Mouse (Mus musculus) brown adipose tissue, adult 24 weeks (tissue): ENCODE measurements around the gene Nxpe4. TPM values are rescaled to one million over a fixed set of nuclear protein-coding genes. Genes with fewer than 3 reads are reported as not detected.

ENCODE experiments used
- H3K27ac ChIP-seq: fragments of 200-500 bp; replicated peaks from 2 replicates; pipeline ENCODE4 v1.5.1; 2012; ENCODE audit warnings: low read depth, mild to moderate bottlenecking, low read length
- H3K4me1 ChIP-seq: fragments of 200-500 bp; 2 replicates; pipeline ENCODE4 v1.6.1; 2012; ENCODE audit warnings: low read length, mixed read lengths; ENCODE audit not compliant: control insufficient read depth, insufficient read depth, insufficient read length
- H3K4me3 ChIP-seq: fragments of 200-500 bp; 2 replicates; pipeline ENCODE4 v1.5.1; 2012; ENCODE audit warnings: low read depth, mild to moderate bottlenecking, low read length, moderate library complexity; ENCODE audit not compliant: insufficient read depth
- polyA plus RNA-seq: library from polyadenylated mRNA; stranded (reverse); fragments of >200 nt; gene quantifications from 2 replicates; pipeline ENCODE4 v1.2.4, GENCODE M21; 2012; ENCODE audit not compliant: missing spikeins, insufficient read depth, insufficient read length

The Nxpe4 gene
- polyA plus RNA-seq, 1 experiment, result 2.8 TPM

GRCm38 (mm10) chr9:48214751-48215150 is 52.9 kb downstream of the Nxpe4 start:
- Histone ChIP-seq H3K4me3 (no peak overlapping the region), H3K4me1 (no peaks in the 10 kb centered on the region), H3K27ac (no peak overlapping the region)

DNA sequence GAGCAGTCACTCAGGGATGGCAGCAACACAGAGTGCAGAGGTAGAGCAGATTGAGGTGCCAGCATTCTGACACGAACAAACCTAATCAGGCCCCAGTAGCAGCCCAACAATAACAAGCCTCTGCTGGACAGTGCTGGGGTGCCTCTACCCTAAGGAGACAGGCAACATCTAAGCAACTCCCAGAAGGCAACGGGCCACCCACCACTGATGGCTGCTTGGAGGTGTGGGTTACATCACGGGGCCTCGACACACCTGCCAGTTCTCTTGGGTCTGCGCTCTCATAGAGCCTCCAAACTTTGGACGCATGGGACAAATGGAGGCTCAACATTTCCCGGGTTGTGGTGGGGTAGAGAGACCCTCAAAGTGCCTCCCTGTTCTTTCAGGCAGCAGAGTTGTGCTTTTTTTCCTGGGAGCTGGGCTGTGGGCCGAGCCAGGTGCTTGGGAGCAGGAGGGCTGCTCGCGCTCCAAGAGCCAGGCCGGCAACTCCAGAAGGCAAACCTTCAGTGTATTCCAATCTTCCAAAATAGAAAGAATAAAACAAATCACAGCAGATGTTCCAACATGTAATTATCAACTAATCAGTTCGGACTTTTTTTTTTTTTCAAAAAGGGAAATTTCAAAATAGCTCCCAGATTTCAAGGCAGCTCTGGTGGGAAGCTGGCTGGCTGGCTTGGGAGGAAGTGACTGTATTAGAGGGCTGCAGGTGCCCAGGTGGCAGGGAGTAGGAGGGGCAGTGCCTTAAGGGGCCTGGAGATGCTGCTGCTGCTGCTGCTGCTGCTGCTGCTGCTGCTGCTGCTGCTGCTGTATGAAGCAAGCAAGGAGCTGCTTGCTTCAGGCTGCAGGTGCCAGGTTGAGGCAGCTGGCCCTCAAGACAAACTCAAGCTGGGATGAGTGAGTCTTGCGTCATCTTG is 54.5 kb downstream of the Nxpe4 start:
- Histone ChIP-seq H3K4me3 (no peak overlapping the region), H3K27ac (no peak overlapping the region), H3K4me1 (no peaks in the 10 kb centered on the region)

- no peaks in the 10 kb centered on the region for H3K4me1 ChIP-seq
- no peak overlapping the region for H3K27ac ChIP-seq
- H3K4me3 ChIP-seq, result no peak overlapping the region
Observed at GRCm38 (mm10) chr9:48230706-48231105, 68.9 kb downstream of the Nxpe4 start.

- no peak overlapping the region for H3K27ac ChIP-seq
- H3K4me3 ChIP-seq, result no peak overlapping the region
Observed at GRCm38 (mm10) chr9:48236455-48236854, 74.6 kb downstream of the Nxpe4 start.

DNA sequence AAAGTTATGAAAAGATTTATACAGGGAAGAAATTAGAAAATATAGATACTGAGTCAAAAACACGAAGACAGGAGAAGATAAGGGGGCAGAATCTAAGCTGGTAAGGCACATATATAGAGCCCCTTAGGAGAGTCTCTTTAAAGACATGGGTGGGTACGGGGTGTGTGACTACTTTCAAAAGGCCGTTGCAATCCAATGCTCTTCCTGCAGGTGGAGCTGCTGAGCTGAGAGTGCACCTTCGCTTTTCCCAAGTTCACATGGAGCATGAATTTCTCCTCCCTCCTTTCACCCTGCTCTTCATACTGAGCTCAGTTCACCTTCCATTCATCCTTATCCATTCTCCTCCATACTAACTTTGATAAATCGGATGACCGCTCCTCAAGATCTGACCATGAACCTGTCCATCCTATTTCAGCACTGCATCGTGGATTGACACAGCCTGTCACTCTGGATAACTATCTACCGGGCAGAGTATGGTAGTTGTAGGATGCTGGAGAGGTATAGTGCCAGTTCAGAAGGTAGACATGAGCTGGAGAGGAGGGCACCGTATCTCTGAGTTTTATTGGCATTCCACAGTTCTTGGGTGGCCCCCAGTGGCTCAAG is 76.4 kb downstream of the Nxpe4 start:
- no peak overlapping the region for H3K4me3 ChIP-seq
- H3K4me1 ChIP-seq, result no peaks in the 10 kb centered on the region
- no peak overlapping the region for H3K27ac ChIP-seq

More at GRCm38 (mm10) chr9:48236455-48236854, 74.6 kb downstream of the Nxpe4 start:
- no peaks in the 10 kb centered on the region for H3K4me1 ChIP-seq

DNA sequence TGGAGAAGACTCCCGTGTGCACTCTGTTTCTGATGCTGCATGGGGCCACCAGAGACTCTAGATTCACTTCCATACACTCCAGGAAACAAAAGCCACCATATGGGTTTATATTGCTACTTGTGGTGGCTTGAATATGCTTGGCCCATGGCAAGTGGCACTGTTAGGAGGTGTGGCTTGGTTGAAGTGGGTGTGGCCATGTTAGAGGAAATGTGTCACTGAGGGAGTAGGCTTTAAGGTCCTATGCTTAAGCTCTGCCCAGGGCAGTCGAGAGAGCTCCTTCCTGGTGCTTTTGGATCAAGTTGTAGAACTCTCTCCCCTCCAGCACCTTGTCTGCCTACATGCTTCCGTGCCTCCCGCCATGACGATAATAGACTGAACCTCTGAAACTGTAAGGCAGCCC is 77.6 kb downstream of the Nxpe4 start:
- no peak overlapping the region for H3K4me3 ChIP-seq
- no peaks in the 10 kb centered on the region for H3K4me1 ChIP-seq
- H3K27ac ChIP-seq, result no peak overlapping the region

DNA sequence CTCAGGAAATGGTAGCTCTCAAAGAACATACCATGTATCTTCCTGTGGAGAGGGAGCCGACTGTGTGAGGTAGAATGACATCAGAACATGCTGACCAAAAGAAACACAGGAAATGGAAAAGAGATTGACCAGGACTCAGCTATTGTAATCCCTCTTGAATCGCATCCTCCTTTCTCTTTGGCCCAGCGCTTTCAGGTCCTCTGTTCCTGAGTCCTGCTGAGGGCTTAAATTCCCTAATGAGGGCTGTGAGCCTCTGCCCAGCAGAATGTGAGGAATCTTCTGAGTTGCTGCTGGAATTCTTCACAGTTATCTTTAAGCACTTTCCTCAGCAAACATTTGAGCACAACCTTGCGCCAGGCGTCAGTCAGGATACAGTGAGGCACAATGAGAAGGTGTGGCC is 78.6 kb downstream of the Nxpe4 start:
- Histone ChIP-seq H3K4me1 (no peaks in the 10 kb centered on the region), H3K27ac (no peak overlapping the region), H3K4me3 (no peak overlapping the region)

DNA sequence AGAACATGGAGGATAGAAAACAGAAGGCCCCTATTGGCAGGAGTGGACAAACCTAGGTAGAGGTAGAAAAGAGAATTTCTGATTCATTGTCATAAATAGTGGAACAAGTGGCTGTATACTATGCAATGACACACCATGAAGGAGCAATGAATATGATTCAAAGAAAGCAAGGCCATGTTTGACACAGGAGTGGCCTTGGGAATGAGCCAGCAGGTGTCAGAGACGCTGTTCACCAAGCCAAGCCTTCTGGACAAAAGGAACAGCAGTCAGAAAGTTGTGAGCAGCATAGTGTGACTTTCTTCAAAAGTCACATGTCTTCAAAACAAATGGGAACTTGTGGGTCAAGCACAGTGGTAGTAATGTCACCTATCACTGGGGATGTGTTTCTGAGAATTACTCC is 80.0 kb downstream of the Nxpe4 start:
- H3K27ac ChIP-seq, result no peak overlapping the region
- H3K4me3 ChIP-seq, result no peak overlapping the region
- H3K4me1 ChIP-seq, result no peaks in the 10 kb centered on the region

GRCm38 (mm10) chr9:48242756-48243155 is 80.9 kb downstream of the Nxpe4 start:
- no peaks in the 10 kb centered on the region for H3K4me1 ChIP-seq
- no peak overlapping the region for H3K27ac ChIP-seq
- no peak overlapping the region for H3K4me3 ChIP-seq

DNA sequence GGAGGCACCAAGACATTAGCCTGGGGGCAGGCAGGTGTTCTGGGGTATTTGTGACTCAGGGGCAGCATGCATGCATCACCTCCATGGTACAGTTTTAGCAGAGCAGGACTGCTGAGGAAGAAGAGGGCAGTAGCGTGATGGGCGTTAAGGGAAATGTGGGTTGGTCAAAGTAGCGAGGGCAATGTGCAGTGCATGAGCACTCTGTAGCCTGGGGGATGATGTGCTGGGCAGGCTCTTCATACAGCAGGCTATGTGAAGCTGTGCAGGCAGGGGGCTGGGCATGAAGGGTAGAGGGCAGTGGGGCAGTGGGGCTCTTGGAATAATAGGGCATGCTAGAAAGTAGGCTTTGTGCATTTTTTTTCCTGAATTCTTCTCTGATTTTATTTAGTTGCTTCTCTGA is 82.4 kb downstream of the Nxpe4 start:
- H3K27ac ChIP-seq, result no peak overlapping the region
- no peaks in the 10 kb centered on the region for H3K4me1 ChIP-seq
- H3K4me3 ChIP-seq, result no peak overlapping the region

DNA sequence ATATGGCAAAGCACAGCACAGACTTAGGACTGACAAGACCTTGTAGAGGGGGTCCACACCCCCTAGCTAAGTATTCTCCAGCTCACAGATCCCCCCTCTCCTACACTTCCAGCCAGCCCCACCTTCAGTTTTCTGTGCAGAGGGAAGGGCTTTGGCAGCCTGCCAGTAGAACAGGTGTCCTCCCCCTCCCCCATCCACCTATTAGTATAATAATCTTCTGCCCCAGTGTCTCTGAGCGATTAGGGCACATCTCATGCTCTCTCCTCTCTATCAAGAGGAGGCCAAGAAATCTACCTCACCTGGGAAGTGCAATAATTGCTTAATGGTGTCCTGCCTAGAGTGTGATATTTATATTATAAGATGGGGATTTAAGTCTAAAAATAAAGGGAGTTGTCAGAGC is 83.7 kb downstream of the Nxpe4 start:
- Histone ChIP-seq H3K27ac (no peak overlapping the region), H3K4me1 (no peaks in the 10 kb centered on the region), H3K4me3 (no peak overlapping the region)

GRCm38 (mm10) chr9:48247276-48247675 is 85.5 kb downstream of the Nxpe4 start:
- H3K4me1 ChIP-seq, result no peaks in the 10 kb centered on the region
- no peak overlapping the region for H3K4me3 ChIP-seq
- no peak overlapping the region for H3K27ac ChIP-seq

DNA sequence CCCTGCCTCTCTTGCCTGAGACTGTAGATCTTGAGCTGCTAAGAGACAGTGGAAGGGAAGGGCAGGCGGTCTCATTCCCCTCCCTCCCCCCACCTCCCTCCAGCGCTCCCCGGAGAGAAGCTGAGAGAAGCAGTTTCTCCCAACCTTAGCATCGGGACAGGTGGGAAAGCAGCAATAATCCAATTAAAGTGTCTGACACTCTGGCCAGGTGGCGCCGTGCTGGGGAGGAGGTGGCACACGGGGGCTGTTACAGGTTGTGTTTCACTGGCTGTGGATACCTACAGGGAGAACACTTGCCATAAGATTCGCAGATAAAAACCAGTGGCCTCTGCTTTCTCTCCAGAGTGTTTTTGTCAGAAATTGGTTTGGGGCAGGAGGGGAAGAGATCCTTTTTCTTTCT is 90.4 kb downstream of the Nxpe4 start:
- H3K4me1 ChIP-seq, result no peaks in the 10 kb centered on the region
- H3K27ac ChIP-seq, result no peak overlapping the region
- H3K4me3 ChIP-seq, result no peak overlapping the region

DNA sequence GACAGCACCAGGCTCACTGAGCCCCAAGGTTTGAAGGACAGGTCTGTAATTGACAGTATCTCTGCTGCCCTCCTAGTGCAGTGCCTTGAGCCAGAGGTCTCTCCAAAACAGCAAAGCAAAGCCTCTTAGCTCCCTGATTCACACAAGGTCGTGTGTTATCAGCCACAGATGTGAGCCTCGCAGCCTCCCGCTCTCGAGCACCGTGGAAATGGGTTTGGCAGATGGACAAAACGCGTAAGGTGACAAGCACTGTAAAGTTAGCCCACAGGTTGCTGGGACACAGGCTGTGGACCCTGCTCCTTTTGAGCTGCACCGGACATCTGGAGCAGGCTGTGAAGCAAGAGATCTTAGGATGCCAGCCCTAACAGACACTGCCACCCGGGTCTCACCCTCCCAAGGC is 95.2 kb downstream of the Nxpe4 start:
- Histone ChIP-seq H3K4me1 (no peaks in the 10 kb centered on the region), H3K4me3 (no peak overlapping the region), H3K27ac (no peak overlapping the region)

DNA sequence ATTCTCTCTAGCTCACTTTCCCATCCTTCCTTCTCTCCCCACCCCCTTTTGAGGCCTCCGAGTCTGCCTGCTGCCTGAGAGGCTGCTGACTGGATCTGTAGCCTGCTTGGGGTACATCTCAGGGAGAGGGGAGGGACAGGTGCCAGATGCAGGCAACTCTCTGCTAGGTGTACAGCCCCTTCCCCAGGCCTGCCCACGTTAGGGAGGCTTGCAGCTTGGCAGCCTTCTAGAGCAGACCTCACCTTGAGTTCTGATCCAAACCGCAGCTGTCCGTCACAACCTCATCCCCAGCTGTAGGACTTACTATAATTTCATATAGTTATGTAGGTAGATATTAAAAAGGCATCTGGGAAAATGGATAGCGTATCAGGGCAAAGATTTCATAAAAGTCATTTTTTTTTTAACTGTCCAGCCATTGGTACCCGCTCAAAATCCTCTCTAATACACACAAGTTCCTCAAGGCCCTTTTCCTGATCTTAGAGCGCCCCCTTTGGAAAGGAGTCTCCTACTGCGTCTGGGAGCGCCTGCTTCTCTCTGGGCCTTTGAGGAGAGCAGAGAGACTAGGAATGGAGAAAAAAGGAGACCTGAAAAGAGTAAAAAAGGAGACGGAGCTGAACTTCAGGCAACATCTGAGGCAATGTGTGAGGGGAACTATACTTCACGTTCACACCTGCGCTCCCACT is 96.1 kb downstream of the Nxpe4 start:
- no peak overlapping the region for H3K4me3 ChIP-seq
- H3K4me1 ChIP-seq, result no peaks in the 10 kb centered on the region
- H3K27ac ChIP-seq, result no peak overlapping the region
